Mouse (Mus musculus) spleen, adult 2 months (tissue): Measurements from ENCODE around the gene Sphk2.

Source experiments
- CTCF ChIP-seq: fragments of 200-500 bp; IDR thresholded peaks from 2 replicates; pipeline ENCODE4 v1.5.1; 2011; ENCODE audit warnings: mild to moderate bottlenecking, inconsistent platforms; ENCODE audit not compliant: insufficient read depth, insufficient read length, insufficient replicate concordance; ENCODE audit errors: extremely low read depth
- POLR2A ChIP-seq: fragments of 200-500 bp; IDR thresholded peaks from 2 replicates; pipeline ENCODE4 v1.6.1; 2011; ENCODE audit warnings: low read depth, low read length, inconsistent platforms

GRCm38 (mm10) chr7:45681046-45681736 lies 36.6 kb downstream of the Sphk2 start:
- no peak; the same call in 1 of the 2 replicates for TF ChIP-seq POLR2A
- no peak for TF ChIP-seq CTCF
